Mouse (Mus musculus): ENCODE measurements at regions not wholly inside any gene's neighbourhood (a gene's known extent, or its start where the extent isn't known, plus 50 kb on each side); places are given as distances from the start of the nearest gene placed in this dataset.

- no peak for TF ChIP-seq GATA1 (IDR thresholded peaks at IDR 0.05; ENCODE audit: low read length)
Measured at GRCm38 (mm10) chr5:52092273-52092672, 98.0 kb downstream of the Dhx15 start.

GRCm38 (mm10) chr5:52088131-52088530 lies 102.2 kb downstream of the Dhx15 start:
- TF ChIP-seq GATA1 (IDR thresholded peaks at IDR 0.05; ENCODE audit: low read length), result no peak

- TF ChIP-seq GATA1 (IDR thresholded peaks at IDR 0.05; ENCODE audit: low read length), result no peak
Measured at GRCm38 (mm10) chr5:52086766-52087429, 103.4 kb downstream of the Dhx15 start.

DNA sequence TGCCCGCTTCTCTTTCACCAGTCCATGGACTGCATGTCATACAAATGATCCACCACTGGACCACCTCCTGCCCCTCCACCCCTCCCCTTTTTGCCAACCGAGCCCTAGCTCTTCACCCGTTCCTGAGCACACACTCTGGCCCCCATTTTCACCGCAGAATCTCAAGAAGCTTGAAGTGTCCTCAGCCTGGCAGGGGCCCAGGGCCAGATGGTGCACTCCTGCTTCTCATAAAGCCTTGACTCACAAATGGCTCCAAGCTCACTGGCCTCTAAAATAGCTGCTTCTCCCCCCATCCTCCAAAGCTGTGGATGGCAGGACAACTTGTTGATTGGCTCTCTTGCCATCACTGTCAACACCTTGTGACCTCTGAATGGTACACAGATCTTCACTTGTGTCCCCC lies 110.0 kb downstream of the Dhx15 start:
- no peak for TF ChIP-seq GATA1 (IDR thresholded peaks at IDR 0.05; ENCODE audit: low read length)

DNA sequence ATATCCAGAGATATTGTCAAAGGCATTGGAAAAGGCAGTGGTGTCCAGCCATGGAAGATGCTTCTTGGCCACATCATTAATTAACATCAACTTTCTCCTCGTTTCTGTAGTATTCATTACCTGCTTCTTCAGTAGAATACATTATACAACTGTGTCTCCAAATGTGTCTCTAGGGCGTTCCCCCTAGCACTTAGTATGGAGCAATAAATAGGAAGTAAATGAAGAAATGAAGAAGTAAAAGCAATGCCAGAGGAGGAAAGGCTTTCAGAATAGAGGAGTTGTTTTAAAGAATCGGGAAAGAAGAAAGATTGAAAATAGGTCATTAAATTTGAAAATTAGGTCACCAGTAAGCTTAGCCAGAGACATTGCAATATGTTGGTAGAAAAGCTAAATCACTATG lies 112.6 kb downstream of the Dhx15 start:
- no peak for TF ChIP-seq GATA1 (IDR thresholded peaks at IDR 0.05; ENCODE audit: low read length)

GRCm38 (mm10) chr5:52075096-52075495 lies 115.2 kb downstream of the Dhx15 start:
- no peak for TF ChIP-seq GATA1 (IDR thresholded peaks at IDR 0.05; ENCODE audit: low read length)

DNA sequence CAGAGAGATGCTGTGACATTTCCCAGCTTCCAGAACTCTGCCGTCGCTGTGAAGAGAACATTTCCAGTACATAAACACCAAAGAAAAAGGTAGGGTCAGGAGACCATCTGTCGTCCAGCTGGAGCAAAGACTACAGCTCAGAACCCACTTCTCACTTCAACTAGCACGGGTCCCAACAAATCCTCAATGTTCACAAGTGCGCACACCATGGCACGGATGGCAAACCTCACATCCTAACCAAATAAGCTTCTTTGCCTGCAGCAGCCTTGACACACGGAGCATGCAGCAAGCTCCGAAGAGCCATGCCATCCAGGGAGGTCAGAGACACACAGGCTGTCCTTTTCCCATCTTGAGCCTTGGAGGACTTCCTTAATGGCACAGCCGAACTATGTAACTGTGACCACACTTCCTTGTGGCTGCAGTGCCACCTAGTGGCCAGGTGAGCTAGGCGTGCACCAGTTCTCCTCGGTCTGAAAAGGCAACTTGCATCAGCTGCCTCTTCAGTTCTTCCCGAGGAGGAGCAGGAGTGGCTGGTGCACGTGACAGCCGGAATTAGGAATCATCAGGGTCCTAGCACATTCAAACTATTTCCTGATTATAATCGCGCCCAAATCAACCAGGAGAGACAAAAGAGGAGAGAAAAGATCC lies 125.4 kb downstream of the Dhx15 start:
- TF ChIP-seq GATA1 (IDR thresholded peaks at IDR 0.05; ENCODE audit: low read length), result no peak

DNA sequence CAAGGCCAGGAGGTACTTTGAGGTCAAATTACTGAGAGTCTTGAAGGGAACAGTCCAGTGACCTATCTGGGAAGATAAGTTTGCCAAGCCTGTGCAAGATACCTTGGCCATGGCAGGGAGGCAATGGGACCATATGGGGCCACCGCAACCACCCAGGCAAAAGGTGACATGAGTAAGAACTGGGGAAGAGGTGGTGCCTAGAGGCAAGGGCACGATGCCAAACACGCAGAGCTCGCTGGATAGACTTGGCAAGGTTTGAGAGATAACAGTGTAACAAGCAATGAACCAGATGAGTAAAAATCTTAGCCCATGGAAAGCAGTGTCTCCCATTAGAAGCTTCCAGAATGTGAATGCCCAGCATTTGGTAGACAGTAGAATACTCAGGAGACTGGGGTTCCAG lies 128.1 kb downstream of the Dhx15 start:
- TF ChIP-seq GATA1 (IDR thresholded peaks at IDR 0.05; ENCODE audit: low read length), result no peak

DNA sequence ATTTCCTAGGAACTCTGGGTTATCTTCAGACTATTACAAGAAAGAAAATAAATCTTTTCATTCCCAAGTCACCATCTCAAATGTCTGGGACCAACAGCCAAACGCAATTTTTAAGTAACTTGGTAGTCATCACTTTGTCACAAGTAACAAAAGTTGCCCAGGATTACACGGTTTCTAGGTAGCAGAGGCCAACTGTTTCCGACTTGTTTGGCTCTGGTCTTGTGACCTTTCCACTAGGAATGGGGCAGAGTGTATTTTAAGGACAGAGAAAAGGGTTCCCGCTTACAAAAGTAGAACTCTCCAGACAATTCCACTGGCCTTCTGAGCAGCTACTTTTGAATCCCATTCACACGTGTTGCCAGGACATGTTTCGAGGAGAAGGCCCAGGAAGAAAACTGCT lies 129.1 kb downstream of the Dhx15 start:
- TF ChIP-seq GATA1 (IDR thresholded peaks at IDR 0.05; ENCODE audit: low read length), result no peak

GRCm38 (mm10) chr5:52057261-52057660 lies 133.1 kb downstream of the Dhx15 start:
- TF ChIP-seq GATA1 (IDR thresholded peaks at IDR 0.05; ENCODE audit: low read length), result no peak

- TF ChIP-seq GATA1 (IDR thresholded peaks at IDR 0.05; ENCODE audit: low read length), result no peak
Measured at GRCm38 (mm10) chr5:52052072-52052465, 138.2 kb downstream of the Dhx15 start.

DNA sequence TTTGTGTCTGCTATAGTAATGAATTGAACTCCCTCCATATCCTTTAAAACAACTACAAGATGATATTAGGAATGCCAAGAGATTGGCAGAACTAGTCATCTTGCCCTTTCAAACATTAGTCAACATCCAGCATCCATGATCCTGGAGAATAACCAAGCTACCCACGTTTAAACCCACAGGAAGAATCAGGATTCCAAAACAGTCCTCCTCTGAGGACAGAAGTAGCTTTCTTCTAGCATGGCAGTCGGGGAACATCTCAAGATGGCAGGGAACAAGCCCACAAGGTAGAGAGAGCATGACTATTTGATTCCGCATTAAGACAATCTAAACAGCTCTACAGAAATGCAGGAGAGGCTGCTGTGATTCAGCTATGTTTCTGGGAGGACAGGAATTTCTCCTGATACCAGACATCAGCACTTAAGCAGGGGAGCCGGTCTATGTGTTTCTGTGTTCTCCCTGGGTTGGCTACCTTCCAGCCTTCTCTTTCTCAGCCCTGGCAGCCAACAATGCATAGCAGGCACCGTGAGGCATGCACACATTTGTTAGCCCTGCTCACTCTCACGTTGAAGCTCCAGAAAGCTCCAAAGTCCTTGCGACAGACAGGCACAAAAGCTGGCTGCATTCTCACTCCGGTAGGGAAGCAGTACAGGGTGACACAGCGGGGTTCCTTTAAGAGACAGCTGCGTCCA lies 138.8 kb downstream of the Dhx15 start:
- TF ChIP-seq GATA1 (IDR thresholded peaks at IDR 0.05; ENCODE audit: low read length), result no peak

GRCm38 (mm10) chr5:52048790-52049189 lies 141.5 kb downstream of the Dhx15 start:
- no peak for TF ChIP-seq GATA1 (IDR thresholded peaks at IDR 0.05; ENCODE audit: low read length)

GRCm38 (mm10) chr5:52046704-52047103 lies 143.6 kb downstream of the Dhx15 start:
- peak; percentile 88 for TF ChIP-seq GATA1 (IDR thresholded peaks at IDR 0.05; ENCODE audit: low read length)

GRCm38 (mm10) chr5:52044101-52044500 lies 146.2 kb downstream of the Dhx15 start:
- no peak for TF ChIP-seq GATA1 (IDR thresholded peaks at IDR 0.05; ENCODE audit: low read length)

GRCm38 (mm10) chr5:52041447-52041846 lies 148.9 kb downstream of the Dhx15 start:
- no peak for TF ChIP-seq GATA1 (IDR thresholded peaks at IDR 0.05; ENCODE audit: low read length)
